Mouse (Mus musculus) v-Abl transformed pro-B cells (cell line): ENCODE data around the gene Bmp5.
"Not testable (repeated sequence)": the region's sequence is repeated elsewhere in the genome, so short reads cannot be mapped to it uniquely, and the experiment has no call there.

Experiments
- in situ Hi-C, 2 experiments: fragments of 400-800 bp; cut with MboI; formaldehyde crosslinking; loops; one replicate each; pipeline ENCODE4 v1.15.1; 2025; ENCODE audit not compliant: unreplicated experiment in 2 of 2

Bmp5 gene

GRCm38 (mm10) chr9:75775129-75775845 is at the start of gene Bmp5:
Bmp5 (plus strand) TSS chr9:75775364.
- in situ Hi-C loops: no loop called here

- in situ Hi-C loops: loop anchor here (5.0 to 25.0 kb wide), 6 partner anchors 147 to 1627 kb away; no protein-coding TSS in a partner anchor
Measured at GRCm38 (mm10) chr9:75760075-75760474, 15.1 kb upstream of the Bmp5 start.

- in situ Hi-C loops: loop anchor here (5.0 to 25.0 kb wide), 6 partner anchors 146 to 1626 kb away; no protein-coding TSS in a partner anchor
Measured at GRCm38 (mm10) chr9:75761567-75761966, 13.6 kb upstream of the Bmp5 start.

GRCm38 (mm10) chr9:75762487-75762886 is 12.7 kb upstream of the Bmp5 start:
- in situ Hi-C loops: loop anchor here (5.0 to 25.0 kb wide), 6 partner anchors 145 to 1625 kb away; no protein-coding TSS in a partner anchor

- in situ Hi-C loops: loop anchor here (5.0 to 25.0 kb wide), 6 partner anchors 143 to 1623 kb away; no protein-coding TSS in a partner anchor
Measured at GRCm38 (mm10) chr9:75764792-75765191, 10.4 kb upstream of the Bmp5 start.

- in situ Hi-C loops: loop anchor here (10.0 to 25.0 kb wide), 3 partner anchors 258 to 1621 kb away; no protein-coding TSS in a partner anchor
Measured at GRCm38 (mm10) chr9:75766521-75766920, 8.6 kb upstream of the Bmp5 start.

- in situ Hi-C loops: loop anchor here (10.0 to 25.0 kb wide), 3 partner anchors 256 to 1618 kb away; no protein-coding TSS in a partner anchor
Measured at GRCm38 (mm10) chr9:75769042-75769441, 6.1 kb upstream of the Bmp5 start.

GRCm38 (mm10) chr9:75776153-75776552 is 989 bp downstream of the Bmp5 start:
- in situ Hi-C loops: no loop called here

- in situ Hi-C loops: no loop called here
Measured at GRCm38 (mm10) chr9:75778762-75779346, 3.7 kb downstream of the Bmp5 start.

- in situ Hi-C loops: no loop called here
Measured at GRCm38 (mm10) chr9:75780558-75781276, 5.6 kb downstream of the Bmp5 start.

- in situ Hi-C loops: no loop called here
Measured at GRCm38 (mm10) chr9:75781600-75781999, 6.4 kb downstream of the Bmp5 start.

- in situ Hi-C loops: no loop called here
Measured at GRCm38 (mm10) chr9:75783573-75783972, 8.4 kb downstream of the Bmp5 start.

GRCm38 (mm10) chr9:75785959-75786358 is 10.8 kb downstream of the Bmp5 start:
- in situ Hi-C loops: no loop called here

GRCm38 (mm10) chr9:75787121-75787520 is 12.0 kb downstream of the Bmp5 start:
- in situ Hi-C loops: no loop called here

- in situ Hi-C loops: no loop called here
Measured at GRCm38 (mm10) chr9:75789879-75790428, 14.8 kb downstream of the Bmp5 start.

GRCm38 (mm10) chr9:75804940-75805339 is 29.8 kb downstream of the Bmp5 start:
- in situ Hi-C loops: no loop called here

- in situ Hi-C loops: not testable (repeated sequence)
Measured at GRCm38 (mm10) chr9:75808179-75808578, 33.0 kb downstream of the Bmp5 start.

- in situ Hi-C loops: no loop called here
Measured at GRCm38 (mm10) chr9:75808659-75809058, 33.5 kb downstream of the Bmp5 start.

- in situ Hi-C loops: no loop called here
Measured at GRCm38 (mm10) chr9:75815161-75815560, 40.0 kb downstream of the Bmp5 start.

GRCm38 (mm10) chr9:75818400-75818799 is 43.2 kb downstream of the Bmp5 start:
- in situ Hi-C loops: no loop called here

GRCm38 (mm10) chr9:75832468-75832867 is 57.3 kb downstream of the Bmp5 start:
- in situ Hi-C loops: loop anchor here in 1 of 2 experiments (25.0 kb wide), 1 partner anchor 180 kb away; the partner anchor contains the start of gene Hmgcll1
